Mouse (Mus musculus) MEL (cell line): ENCODE data around the gene Ptpa. TPM values are rescaled to one million over a fixed set of nuclear protein-coding genes. Genes with fewer than 3 reads are reported as not detected.

Experiments
- DNase-seq: peaks from one replicate; pipeline ENCODE4 v3.0.0; 2011; ENCODE audit warnings: low read depth, low spot score
- H3K27ac ChIP-seq: 2 replicates; pipeline ENCODE4 v1.5.1; 2012; ENCODE audit warnings: low read depth, mild to moderate bottlenecking, control low read depth, low read length, moderate library complexity; ENCODE audit not compliant: control insufficient read depth
- H3K27me3 ChIP-seq, 2 experiments: fragments of 150-350 bp in 1 of 2; sonication (generic) in 1 of 2; 2 replicates each; pipeline ENCODE4 v1.6.1; 2012; ENCODE audit warnings: low read length in 2 of 2, mild to moderate bottlenecking in 2 of 2, improper control_type of control experiment in 1 of 2, moderate library complexity in 1 of 2; ENCODE audit not compliant: insufficient read depth in 2 of 2, control insufficient read depth in 1 of 2
- H3K36me3 ChIP-seq, 2 experiments: 2 replicates each; pipeline ENCODE4 v1.6.1; 2012 to 2014; ENCODE audit warnings: low read length in 2 of 2, improper control_type of control experiment in 1 of 2, inconsistent platforms in 1 of 2, mild to moderate bottlenecking in 1 of 2; ENCODE audit not compliant: insufficient read depth in 2 of 2, control insufficient read depth in 1 of 2
- H3K4me1 ChIP-seq, 2 experiments: fragments of 150-350 bp in 1 of 2; sonication (generic) in 1 of 2; 2 replicates each; pipeline ENCODE4 v1.6.1; 2012; ENCODE audit warnings: low read length in 2 of 2, improper control_type of control experiment in 1 of 2, mild to moderate bottlenecking in 1 of 2; ENCODE audit not compliant: insufficient read depth in 2 of 2, control insufficient read depth in 1 of 2
- H3K4me3 ChIP-seq, 2 experiments: fragments of 150-350 bp in 1 of 2; sonication (generic) in 1 of 2; 2 replicates each; pipeline ENCODE4 v1.5.1; 2012; ENCODE audit warnings: low read depth in 2 of 2, low read length in 2 of 2, mild to moderate bottlenecking in 2 of 2, moderate library complexity in 2 of 2, control low read depth in 1 of 2, improper control_type of control experiment in 1 of 2; ENCODE audit not compliant: control insufficient read depth in 1 of 2, insufficient read depth in 1 of 2
- H3K79me2 ChIP-seq: 2 replicates; pipeline ENCODE4 v1.6.1; 2012; ENCODE audit warnings: mild to moderate bottlenecking, low read length, moderate library complexity; ENCODE audit not compliant: control insufficient read depth, poor library complexity, insufficient read depth
- H3K9ac ChIP-seq: 2 replicates; pipeline ENCODE4 v1.6.1; 2012; ENCODE audit warnings: low read depth, mild to moderate bottlenecking, control low read depth, low read length, moderate library complexity; ENCODE audit not compliant: control insufficient read depth, poor library complexity, severe bottlenecking
- H3K9me3 ChIP-seq: fragments of 150-350 bp; sonication (generic); replicated peaks from 2 replicates; pipeline ENCODE4 v1.6.1; 2012; ENCODE audit warnings: mild to moderate bottlenecking, low read length, improper control_type of control experiment, moderate library complexity; ENCODE audit not compliant: insufficient read depth
- BHLHE40 ChIP-seq: IDR thresholded peaks from 2 replicates; pipeline ENCODE4 v1.6.1; 2012; ENCODE audit warnings: low read depth, mild to moderate bottlenecking, inconsistent platforms, low read length, improper control_type of control experiment, borderline replicate concordance
- CHD1 ChIP-seq: IDR thresholded peaks from 2 replicates; pipeline ENCODE4 v1.6.1; 2012; ENCODE audit warnings: low read depth, mild to moderate bottlenecking, inconsistent platforms, low read length, improper control_type of control experiment
- CTCF ChIP-seq, 3 experiments: IDR thresholded peaks in 2 of 3; conservative IDR thresholded peaks in 1 of 3; 2 replicates each; pipeline ENCODE4 v1.5.1; 2011 to 2012; ENCODE audit warnings: low read length in 3 of 3, low read depth in 2 of 3, mild to moderate bottlenecking in 2 of 3, improper control_type of control experiment in 1 of 3, inconsistent platforms in 1 of 3, mixed read lengths in 1 of 3, moderate library complexity in 1 of 3; ENCODE audit not compliant: control insufficient read depth in 1 of 3, insufficient read depth in 1 of 3, poor library complexity in 1 of 3, severe bottlenecking in 1 of 3
- EP300 ChIP-seq, 2 experiments: IDR thresholded peaks; 2 replicates each; pipeline ENCODE4 v1.6.1; 2011; ENCODE audit warnings: improper control_type of control experiment in 2 of 2, low read length in 2 of 2, low read depth in 1 of 2, mild to moderate bottlenecking in 1 of 2
- GATA1 ChIP-seq: IDR thresholded peaks from 2 replicates; pipeline ENCODE4 v1.6.1; 2011; ENCODE audit warnings: low read depth, low read length, improper control_type of control experiment
- HCFC1 ChIP-seq: IDR thresholded peaks from 2 replicates; pipeline ENCODE4 v1.6.1; 2012; ENCODE audit warnings: low read depth, mild to moderate bottlenecking, inconsistent platforms, low read length, improper control_type of control experiment, moderate library complexity
- MAX ChIP-seq: IDR thresholded peaks from 2 replicates; pipeline ENCODE4 v1.6.1; 2011; ENCODE audit warnings: low read length, improper control_type of control experiment
- MAZ ChIP-seq: IDR thresholded peaks from 2 replicates; pipeline ENCODE4 v1.6.1; 2012; ENCODE audit warnings: low read depth, mild to moderate bottlenecking, inconsistent platforms, low read length, improper control_type of control experiment
- MEF2A ChIP-seq: IDR thresholded peaks from 2 replicates; pipeline ENCODE4 v1.6.1; 2014; ENCODE audit warnings: low read depth, mild to moderate bottlenecking, inconsistent platforms, low read length, improper control_type of control experiment; ENCODE audit not compliant: poor library complexity, insufficient replicate concordance, severe bottlenecking; ENCODE audit errors: extremely low read depth
- MXI1 ChIP-seq: IDR thresholded peaks from 2 replicates; pipeline ENCODE4 v1.6.1; 2011; ENCODE audit warnings: mild to moderate bottlenecking, low read depth, low read length, improper control_type of control experiment
- MYC ChIP-seq: IDR thresholded peaks from 2 replicates; pipeline ENCODE4 v1.6.1; 2011; ENCODE audit warnings: low read depth, mild to moderate bottlenecking, low read length, improper control_type of control experiment, moderate library complexity
- NELFE ChIP-seq: IDR thresholded peaks from 2 replicates; pipeline ENCODE4 v1.6.1; 2011; ENCODE audit warnings: low read depth, low read length, improper control_type of control experiment
- NRF1 ChIP-seq: IDR thresholded peaks from 2 replicates; pipeline ENCODE4 v1.6.1; 2014; ENCODE audit warnings: low read depth, mild to moderate bottlenecking, inconsistent platforms, low read length, improper control_type of control experiment, moderate library complexity; ENCODE audit not compliant: poor library complexity, insufficient read depth, severe bottlenecking
- POLR2AphosphoS5 ChIP-seq: IDR thresholded peaks from 2 replicates; pipeline ENCODE4 v1.6.1; 2012; ENCODE audit warnings: low read depth, borderline replicate concordance, mild to moderate bottlenecking, inconsistent platforms, low read length, moderate library complexity, mixed read lengths
- RCOR1 ChIP-seq: IDR thresholded peaks from 2 replicates; pipeline ENCODE4 v1.6.1; 2012; ENCODE audit warnings: low read depth, mild to moderate bottlenecking, inconsistent platforms, low read length, improper control_type of control experiment
- SIN3A ChIP-seq: IDR thresholded peaks from 2 replicates; pipeline ENCODE4 v1.6.1; 2012; ENCODE audit warnings: low read length, improper control_type of control experiment, inconsistent platforms
- TBP ChIP-seq: IDR thresholded peaks from 2 replicates; pipeline ENCODE4 v1.8.0; 2011; ENCODE audit warnings: low read depth, low read length, improper control_type of control experiment
- TCF12 ChIP-seq: IDR thresholded peaks from 2 replicates; pipeline ENCODE4 v1.6.1; 2014; ENCODE audit warnings: low read depth, mild to moderate bottlenecking, inconsistent platforms, low read length, improper control_type of control experiment, moderate library complexity
- USF2 ChIP-seq, 2 experiments: IDR thresholded peaks; 2 replicates each; pipeline ENCODE4 v1.6.1; 2011 to 2012; ENCODE audit warnings: improper control_type of control experiment in 2 of 2, low read length in 2 of 2, borderline replicate concordance in 1 of 2, inconsistent platforms in 1 of 2, low read depth in 1 of 2, mild to moderate bottlenecking in 1 of 2; ENCODE audit not compliant: insufficient read depth in 1 of 2
- ZC3H11A ChIP-seq: IDR thresholded peaks from 2 replicates; pipeline ENCODE4 v1.6.1; 2012; ENCODE audit warnings: low read depth, mild to moderate bottlenecking, inconsistent platforms, low read length, improper control_type of control experiment
- ZMIZ1 ChIP-seq: IDR thresholded peaks from 2 replicates; pipeline ENCODE4 v1.6.1; 2012; ENCODE audit warnings: low read depth, mild to moderate bottlenecking, inconsistent platforms, low read length, improper control_type of control experiment, moderate library complexity
- polyA plus RNA-seq, 2 experiments: library from polyadenylated mRNA; stranded (reverse) in 1 of 2; unstranded in 1 of 2; fragments of >175 nt in 1 of 2; fragments of >200 nt in 1 of 2; gene quantifications; 2 replicates each; pipeline versions ENCODE4 v1.2.1 to v1.2.4; 2012; ENCODE audit warnings: low replicate concordance in 2 of 2, low read depth in 1 of 2; ENCODE audit not compliant: insufficient read length in 2 of 2, insufficient read depth in 1 of 2, missing spikeins in 1 of 2
- total RNA-seq: library from RNA; depleted of rRNA; stranded (reverse); fragments of 300-350 nt; gene quantifications from 2 replicates; pipeline ENCODE4 v1.2.3, GENCODE M21; 2012

Ptpa gene
- total and polyA plus RNA-seq, 3 experiments = 159 to 382 TPM; not detected in 1

- H3K9ac ChIP-seq = no peak overlapping the region
- no peaks in the 10 kb centered on the region for H3K79me2 ChIP-seq
- H3K4me1 ChIP-seq = no peaks in the 10 kb centered on the region
- H3K4me3 ChIP-seq = no peak overlapping the region
- no peaks in the 10 kb centered on the region for H3K9me3 ChIP-seq
- H3K27ac ChIP-seq = no peak overlapping the region
- peaks cover 0 to 18% of the 10 kb centered on the region in 2 experiments; a peak in 2 of 4 replicates for H3K36me3 ChIP-seq
- TF ChIP-seq GATA1 = no peak
- no peak for TF ChIP-seq SIN3A
- no peak for TF ChIP-seq RCOR1
- TF ChIP-seq MEF2A = no peak
- TF ChIP-seq BHLHE40 = no peak
- TF ChIP-seq NELFE = no peak
- no peak for TF ChIP-seq MAX
- no peak for TF ChIP-seq ZC3H11A
- no peak for TF ChIP-seq USF2 (IDR thresholded peaks at IDR 0.05; ENCODE audit: borderline replicate concordance in 1 of 2, insufficient read depth in 1 of 2, low read depth in 1 of 2, low read length in 2 of 2)
- TF ChIP-seq POLR2AphosphoS5 = no peak
- no peak for TF ChIP-seq MAZ
- no peak for TF ChIP-seq ZMIZ1
- TF ChIP-seq EP300 (IDR thresholded peaks at IDR 0.05; ENCODE audit: low read depth in 1 of 2, low read length in 2 of 2) = no peak
- no peak for TF ChIP-seq TCF12
- TF ChIP-seq MYC = no peak
- TF ChIP-seq CTCF (IDR thresholded peaks at IDR 0.05 in 2 of 3, conservative IDR thresholded peaks at IDR 0.05 in 1 of 3; ENCODE audit: control insufficient read depth in 1 of 3, insufficient read depth in 1 of 3, low read depth in 2 of 3, low read length in 3 of 3, poor library complexity in 1 of 3, severe bottlenecking in 1 of 3) = no peak
- no peak for TF ChIP-seq CHD1
- TF ChIP-seq TBP = no peak
- no peak for TF ChIP-seq MXI1
- TF ChIP-seq, all 39 proteins: peak for 0
- no peak for DNase-seq
- H3K27me3 ChIP-seq = no peaks in the 10 kb centered on the region
Observed at GRCm38 (mm10) chr2:30436156-30436545, 20.3 kb downstream of the Ptpa start.

GRCm38 (mm10) chr2:30436809-30437208, 21.0 kb downstream of the Ptpa start:
- Histone ChIP-seq H3K9me3 (no peaks in the 10 kb centered on the region), H3K4me3 (no peak overlapping the region), H3K27ac (no peak overlapping the region), H3K36me3 (peaks cover 0 to 13% of the 10 kb centered on the region in 2 experiments; a peak in 2 of 4 replicates), H3K27me3 (no peaks in the 10 kb centered on the region), H3K9ac (no peak overlapping the region), H3K79me2 (no peaks in the 10 kb centered on the region), H3K4me1 (no peaks in the 10 kb centered on the region)
- DNase-seq = no peak
- TF ChIP-seq HCFC1 (no peak), TCF12 (no peak), NRF1 (no peak), POLR2AphosphoS5 (no peak), ZC3H11A (no peak), EP300 (IDR thresholded peaks at IDR 0.05; ENCODE audit: low read depth in 1 of 2, low read length in 2 of 2) (no peak), CTCF (IDR thresholded peaks at IDR 0.05 in 2 of 3, conservative IDR thresholded peaks at IDR 0.05 in 1 of 3; ENCODE audit: control insufficient read depth in 1 of 3, insufficient read depth in 1 of 3, low read depth in 2 of 3, low read length in 3 of 3, poor library complexity in 1 of 3, severe bottlenecking in 1 of 3) (no peak)
